Mouse (Mus musculus) hindbrain, embryonic 16.5 days (tissue): ENCODE results near the gene N4bp1. TPM values are rescaled to one million over a fixed set of nuclear protein-coding genes. Genes with fewer than 3 reads are reported as not detected.

Experiments
- ATAC-seq: fragments of 200-750 bp; cut with Nextera tagmentation; 2 replicates; pipeline ENCODE4 v1.8.0; 2017; ENCODE audit warnings: moderate TSS enrichment, moderate library complexity
- H3K27ac ChIP-seq: fragments of 300-500 bp; sonication (generic); 2 replicates; pipeline ENCODE4 v1.5.1; 2014; ENCODE audit warnings: low read depth, mild to moderate bottlenecking, control low read depth, low read length, moderate library complexity
- H3K27me3 ChIP-seq: fragments of 300-500 bp; sonication (generic); replicated peaks from 2 replicates; pipeline ENCODE4 v1.6.1; 2014; ENCODE audit warnings: low read length; ENCODE audit not compliant: control insufficient read depth, insufficient read depth
- H3K36me3 ChIP-seq: fragments of 300-500 bp; sonication (generic); 2 replicates; pipeline ENCODE4 v1.6.1; 2014; ENCODE audit warnings: mild to moderate bottlenecking, low read length, moderate library complexity, mixed read lengths; ENCODE audit not compliant: control insufficient read depth, insufficient read depth
- H3K4me1 ChIP-seq: fragments of 300-500 bp; sonication (generic); 2 replicates; pipeline ENCODE4 v1.6.1; 2014; ENCODE audit warnings: low read depth, low read length; ENCODE audit not compliant: control insufficient read depth, insufficient read depth
- H3K4me2 ChIP-seq: fragments of 300-500 bp; sonication (generic); 2 replicates; pipeline ENCODE4 v1.6.1; 2014; ENCODE audit warnings: mild to moderate bottlenecking, low read length, control low read depth, moderate library complexity
- H3K4me3 ChIP-seq: fragments of 300-500 bp; sonication (generic); 2 replicates; pipeline ENCODE4 v1.5.1; 2014; ENCODE audit warnings: mild to moderate bottlenecking, low read length, control low read depth, moderate library complexity
- H3K9ac ChIP-seq: fragments of 300-500 bp; sonication (generic); 2 replicates; pipeline ENCODE4 v1.6.1; 2014; ENCODE audit warnings: low read depth, mild to moderate bottlenecking, control low read depth, low read length, moderate library complexity
- H3K9me3 ChIP-seq: fragments of 300-500 bp; sonication (generic); 2 replicates; pipeline ENCODE4 v1.6.1; 2014; ENCODE audit warnings: mild to moderate bottlenecking, low read length, moderate library complexity; ENCODE audit not compliant: control insufficient read depth
- WGBS: fragments of 180-500 bp; shearing (Covaris S2); extraction: QIAGEN DNeasy Blood & Tissue Kit; methylation state at CpG from one replicate; pipeline ENCODE4 v1.1.7; 2014; 5-methylcytosine and 5-hydroxymethylcytosine counted together
- polyA plus RNA-seq: library from polyadenylated mRNA; unstranded; fragments of >200 nt; fragmentation: Nextera tagmentation; extraction: Ambion mirVana; gene quantifications from 2 replicates; pipeline ENCODE4 v1.2.1, GENCODE M21; 2015

The N4bp1 gene
- polyA plus RNA-seq, 1 experiment from 2014 or later: 7.7 TPM

DNA sequence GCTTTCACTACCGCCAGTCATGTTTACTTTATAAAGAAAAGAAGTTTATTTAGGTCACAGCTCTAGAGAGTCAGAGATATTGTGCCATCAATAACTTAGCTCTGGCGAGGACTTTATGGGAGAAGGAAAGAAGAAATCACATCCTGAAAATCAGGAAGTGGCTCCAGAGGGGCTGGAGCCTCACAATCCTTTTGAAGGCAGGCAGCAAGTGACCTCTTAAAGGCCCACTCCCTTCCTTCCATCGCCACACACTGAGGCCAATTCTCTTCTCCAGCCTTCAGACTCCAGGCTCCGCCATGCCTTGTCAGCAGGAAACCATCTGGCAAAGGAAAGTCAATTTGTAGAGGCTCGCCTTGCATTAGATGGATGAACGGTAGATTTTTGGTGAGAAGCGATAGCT lies 35.4 kb upstream of the N4bp1 start:
- H3K27ac ChIP-seq: no peak overlapping the region
- no peaks in the 10 kb centered on the region for H3K9me3 ChIP-seq
- no peaks in the 10 kb centered on the region for H3K36me3 ChIP-seq
- H3K27me3 ChIP-seq: no peaks in the 10 kb centered on the region
- no peak overlapping the region for H3K4me2 ChIP-seq
- 52% methylated on average over 7 of the region's 7 CpGs for WGBS
- ATAC-seq: no peak
- H3K9ac ChIP-seq: no peak overlapping the region
- no peak overlapping the region for H3K4me3 ChIP-seq
- H3K4me1 ChIP-seq: peaks cover 5% of the 10 kb centered on the region; the same call in 1 of the 2 replicates

DNA sequence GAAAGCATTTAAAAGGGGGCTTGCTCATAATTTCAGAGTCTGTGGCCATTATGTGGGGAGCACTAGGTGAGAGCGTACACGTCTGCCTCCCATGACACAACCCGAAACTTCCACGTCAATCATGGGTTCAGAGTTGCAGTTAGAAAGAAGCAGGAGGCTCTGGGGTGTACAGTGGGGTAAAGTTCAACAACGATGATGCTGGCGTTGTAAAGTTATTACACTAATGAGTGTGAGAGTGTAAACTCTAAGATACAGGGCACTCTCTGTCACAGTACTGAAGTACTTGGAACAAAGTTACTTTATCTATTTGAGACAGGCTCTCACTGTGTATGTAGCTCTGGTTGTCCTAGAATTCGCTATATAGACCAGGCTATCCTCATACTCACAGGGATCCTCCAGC lies 35.0 kb upstream of the N4bp1 start:
- Histone ChIP-seq H3K4me1 (peaks cover 5% of the 10 kb centered on the region; the same call in 1 of the 2 replicates), H3K27ac (no peak overlapping the region), H3K4me3 (no peak overlapping the region), H3K4me2 (no peak overlapping the region), H3K9me3 (no peaks in the 10 kb centered on the region), H3K27me3 (no peaks in the 10 kb centered on the region), H3K36me3 (no peaks in the 10 kb centered on the region), H3K9ac (no peak overlapping the region)
- WGBS: 92% methylated on average over 7 of the region's 7 CpGs
- no peak for ATAC-seq

GRCm38 (mm10) chr8:86919262-86919661 lies 34.2 kb upstream of the N4bp1 start:
- Histone ChIP-seq H3K4me3 (no peak overlapping the region), H3K9me3 (no peaks in the 10 kb centered on the region), H3K36me3 (no peaks in the 10 kb centered on the region), H3K4me1 (peaks cover 5% of the 10 kb centered on the region; the same call in 1 of the 2 replicates), H3K9ac (no peak overlapping the region), H3K4me2 (no peak overlapping the region), H3K27me3 (no peaks in the 10 kb centered on the region), H3K27ac (no peak overlapping the region)
- ATAC-seq: no peak
- WGBS: 75% methylated on average over 4 of the region's 4 CpGs

- no peak overlapping the region for H3K9ac ChIP-seq
- H3K4me3 ChIP-seq: no peak overlapping the region
- H3K27ac ChIP-seq: no peak overlapping the region
- no peaks in the 10 kb centered on the region for H3K9me3 ChIP-seq
- H3K4me2 ChIP-seq: no peak overlapping the region
- WGBS: 93% methylated on average over 2 of the region's 2 CpGs
- no peaks in the 10 kb centered on the region for H3K27me3 ChIP-seq
- H3K36me3 ChIP-seq: no peaks in the 10 kb centered on the region
- H3K4me1 ChIP-seq: peaks cover 5% of the 10 kb centered on the region; the same call in 1 of the 2 replicates
- no peak for ATAC-seq
These were observed 33.0 kb upstream of the N4bp1 start for GRCm38 (mm10) chr8:86918093-86918492.

DNA sequence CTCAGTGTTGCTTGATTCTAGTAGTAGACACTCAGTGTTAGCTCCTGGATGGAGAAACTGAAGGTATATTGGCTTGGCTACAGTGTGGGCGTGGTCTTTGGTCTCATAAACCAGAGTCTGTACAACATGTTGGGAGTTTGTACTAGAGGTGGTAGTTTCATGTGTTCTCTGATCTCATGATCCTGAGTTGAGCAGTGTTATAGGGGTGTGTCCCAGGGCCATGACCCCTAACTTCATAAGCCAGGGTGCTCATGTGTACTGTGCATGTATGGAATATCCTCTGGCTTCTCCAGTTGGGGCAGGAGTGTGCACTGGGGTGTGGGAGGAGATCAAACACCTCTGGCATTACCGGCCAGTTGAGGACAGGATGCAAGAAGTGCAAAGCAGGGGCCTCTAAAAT lies 32.6 kb upstream of the N4bp1 start:
- H3K9me3 ChIP-seq: no peaks in the 10 kb centered on the region
- no peaks in the 10 kb centered on the region for H3K27me3 ChIP-seq
- no peak overlapping the region for H3K4me3 ChIP-seq
- no peak overlapping the region for H3K4me2 ChIP-seq
- 87% methylated on average over 2 of the region's 2 CpGs for WGBS
- no peak overlapping the region for H3K27ac ChIP-seq
- peaks cover 5% of the 10 kb centered on the region; the same call in 1 of the 2 replicates for H3K4me1 ChIP-seq
- no peak overlapping the region for H3K9ac ChIP-seq
- no peaks in the 10 kb centered on the region for H3K36me3 ChIP-seq
- no peak for ATAC-seq

GRCm38 (mm10) chr8:86916369-86916768 lies 31.3 kb upstream of the N4bp1 start:
- no peak for ATAC-seq

GRCm38 (mm10) chr8:86911136-86911535 lies 26.1 kb upstream of the N4bp1 start:
- Histone ChIP-seq H3K36me3 (no peaks in the 10 kb centered on the region), H3K27ac (no peak overlapping the region), H3K4me1 (no peaks in the 10 kb centered on the region), H3K4me3 (no peak overlapping the region), H3K9ac (no peak overlapping the region), H3K27me3 (no peaks in the 10 kb centered on the region), H3K4me2 (no peak overlapping the region), H3K9me3 (no peaks in the 10 kb centered on the region)
- no peak for ATAC-seq
- WGBS: 82% methylated on average over 8 of the region's 8 CpGs

More at GRCm38 (mm10) chr8:86916369-86916768, 31.3 kb upstream of the N4bp1 start:
- Histone ChIP-seq H3K4me1 (no peaks in the 10 kb centered on the region), H3K4me3 (no peak overlapping the region), H3K27me3 (no peaks in the 10 kb centered on the region), H3K4me2 (no peak overlapping the region), H3K9ac (no peak overlapping the region), H3K36me3 (no peaks in the 10 kb centered on the region), H3K9me3 (no peaks in the 10 kb centered on the region), H3K27ac (no peak overlapping the region)
- WGBS: 86% methylated on average over 4 of the region's 4 CpGs

DNA sequence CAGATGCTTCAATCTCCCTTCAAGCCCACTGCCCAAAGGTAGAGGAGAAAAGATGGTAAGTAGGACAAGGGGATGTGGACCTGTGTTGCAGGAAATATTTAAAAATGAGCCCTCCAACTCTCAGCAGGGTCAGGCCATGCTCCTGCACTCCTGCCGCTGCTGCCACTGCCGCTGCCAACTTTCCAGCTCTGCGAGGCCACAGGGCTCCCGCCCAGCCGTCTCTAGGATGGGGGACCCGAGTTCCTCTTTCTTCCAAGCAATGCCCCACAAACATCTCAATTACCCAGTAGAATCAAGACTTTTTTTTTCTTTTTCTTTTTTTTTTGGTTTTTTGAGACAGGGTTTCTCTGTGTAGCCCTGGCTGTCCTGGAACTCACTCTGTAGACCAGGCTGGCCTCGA lies 25.2 kb upstream of the N4bp1 start:
- no peak overlapping the region for H3K9ac ChIP-seq
- H3K4me1 ChIP-seq: no peaks in the 10 kb centered on the region
- ATAC-seq: no peak
- H3K9me3 ChIP-seq: no peaks in the 10 kb centered on the region
- H3K27ac ChIP-seq: no peak overlapping the region
- no peaks in the 10 kb centered on the region for H3K27me3 ChIP-seq
- H3K4me2 ChIP-seq: no peak overlapping the region
- H3K36me3 ChIP-seq: no peaks in the 10 kb centered on the region
- 76% methylated on average over 7 of the region's 7 CpGs for WGBS
- H3K4me3 ChIP-seq: no peak overlapping the region

- Histone ChIP-seq H3K27ac (no peak overlapping the region), H3K9me3 (no peaks in the 10 kb centered on the region), H3K4me1 (no peaks in the 10 kb centered on the region), H3K4me3 (no peak overlapping the region), H3K36me3 (no peaks in the 10 kb centered on the region), H3K27me3 (no peaks in the 10 kb centered on the region), H3K4me2 (no peak overlapping the region), H3K9ac (no peak overlapping the region)
- no peak for ATAC-seq
- WGBS: 27% methylated on average over 6 of the region's 6 CpGs
These were observed 23.5 kb upstream of the N4bp1 start for GRCm38 (mm10) chr8:86908536-86908935.

DNA sequence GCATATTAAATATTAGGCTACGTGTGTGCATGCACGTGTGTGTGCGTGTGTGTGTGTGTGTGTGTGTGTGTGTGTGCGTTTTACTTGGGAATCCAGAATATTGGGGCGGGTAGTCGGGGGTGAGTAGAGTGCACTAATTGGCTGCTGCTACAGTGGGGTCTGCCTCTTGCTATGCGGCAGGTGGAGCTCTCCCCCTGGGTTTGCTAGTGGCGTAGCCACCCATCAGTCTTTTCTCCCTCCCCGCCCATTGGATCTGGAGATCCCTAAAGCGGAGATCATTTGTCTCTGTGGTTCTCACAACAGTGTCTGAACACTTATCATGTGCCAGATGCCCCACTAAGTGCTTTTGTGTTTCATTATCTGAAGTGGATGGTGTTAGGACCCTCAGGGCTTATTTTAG lies 19.9 kb upstream of the N4bp1 start:
- Histone ChIP-seq H3K36me3 (no peaks in the 10 kb centered on the region), H3K4me2 (no peak overlapping the region), H3K4me3 (no peak overlapping the region), H3K9ac (no peak overlapping the region), H3K9me3 (no peaks in the 10 kb centered on the region), H3K27me3 (no peaks in the 10 kb centered on the region), H3K27ac (no peak overlapping the region), H3K4me1 (no peaks in the 10 kb centered on the region)
- ATAC-seq: no peak
- 72% methylated on average over 10 of the region's 10 CpGs for whole genome bisulfite sequencing
